Mouse (Mus musculus) adrenal gland, adult (tissue): Measurements from ENCODE around the gene Olfr1278.
"Not testable (repeated sequence)": the region's sequence is repeated elsewhere in the genome, so short reads cannot be mapped to it uniquely, and the experiment has no call there.

Experiments
- DNase-seq, 2 experiments: peaks; one replicate each; pipeline ENCODE4 v3.0.0; 2022 to 2023; ENCODE audit warnings: low spot score in 1 of 2; ENCODE audit not compliant: inconsistent age in 2 of 2

The Olfr1278 gene

DNA sequence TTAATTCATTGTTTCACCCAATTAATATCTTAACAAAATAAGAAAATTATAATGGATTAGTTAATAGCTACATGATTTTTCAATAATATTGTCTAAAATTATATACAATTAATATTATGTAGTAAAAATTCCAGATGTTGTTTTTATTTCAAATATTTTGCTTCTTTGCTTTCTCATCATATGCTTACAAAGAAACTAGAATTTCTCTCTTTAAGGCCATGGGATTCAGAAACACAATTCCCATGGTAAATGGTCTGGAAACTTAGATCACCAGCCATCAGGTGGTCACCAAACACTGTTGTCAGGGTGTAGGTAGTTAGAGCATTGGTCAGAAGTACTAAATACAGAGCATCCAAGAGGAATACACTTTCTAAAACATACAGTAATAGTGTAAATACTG is at the start of gene Olfr1278:
Gene Olfr1278, plus strand, starts transcription at position 301 of the 400 bp plus-strand sequence.
- no peak for DNase-seq

DNA sequence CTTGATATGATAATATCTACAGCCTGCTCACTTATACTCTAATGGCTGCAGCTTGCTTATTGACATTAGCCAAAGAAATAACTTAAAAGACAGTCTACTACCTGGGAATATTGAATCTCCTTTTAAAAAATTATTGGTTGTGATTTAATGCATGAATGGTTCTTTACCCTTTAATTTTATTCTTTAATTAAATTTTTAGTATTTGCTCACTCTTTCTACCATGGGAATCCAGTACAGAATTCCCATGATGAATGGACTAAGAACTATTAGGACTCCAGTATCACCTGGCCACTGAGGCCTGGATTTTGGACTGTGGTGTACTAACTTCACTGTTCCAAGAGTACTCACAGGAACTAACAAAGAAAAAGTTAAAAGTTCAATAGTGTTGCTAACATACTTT is 35.7 kb upstream of the Olfr1278 start, which contains the start of gene Olfr1276:
Gene Olfr1276, plus strand, starts transcription at position 301 of the 400 bp plus-strand sequence.
- DNase-seq: no peak

DNA sequence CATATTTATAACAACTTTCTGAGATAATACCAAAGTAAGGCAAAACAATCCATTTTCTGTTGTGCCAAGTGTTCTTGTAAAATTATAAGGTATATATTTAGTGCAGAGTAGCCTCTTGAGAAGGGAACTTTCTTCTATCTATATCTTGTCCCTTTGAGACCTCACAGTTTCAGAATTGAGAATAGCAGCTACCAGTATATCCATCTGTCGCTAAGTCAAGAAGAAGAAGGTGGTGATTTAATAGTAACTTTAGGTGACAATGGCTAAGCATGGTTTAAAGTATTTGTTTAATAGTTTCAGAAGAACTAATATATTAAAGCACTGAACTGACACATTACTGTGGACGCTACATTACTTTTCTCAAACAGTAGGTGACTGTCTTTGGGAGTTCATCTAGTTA is 15.9 kb upstream of the Olfr1278 start, which contains the start of gene Olfr1277:
Gene Olfr1277, minus strand, starts transcription at position 101 of the 400 bp plus-strand sequence.
- DNase-seq: no peak

DNA sequence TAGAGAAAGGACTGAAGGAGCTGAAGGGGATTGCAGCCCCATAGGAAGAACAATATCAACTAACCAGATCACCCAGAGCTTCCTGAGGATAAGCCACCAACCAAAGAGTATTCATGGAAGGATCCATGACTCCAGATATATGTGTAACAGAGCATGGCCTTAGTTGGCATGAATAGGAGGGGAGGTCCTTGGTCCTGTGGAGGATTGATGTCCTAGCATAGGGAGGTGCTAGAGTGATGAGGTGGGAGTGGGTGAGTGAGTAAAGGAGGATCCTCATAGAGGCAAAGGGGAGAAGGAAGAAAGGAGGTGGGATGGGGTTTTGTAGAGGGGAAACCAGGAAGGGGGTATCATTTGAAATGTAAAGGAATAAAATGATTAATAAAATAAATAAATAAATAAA is 8.6 kb downstream of the Olfr1278 start:
- no peak for DNase-seq

DNA sequence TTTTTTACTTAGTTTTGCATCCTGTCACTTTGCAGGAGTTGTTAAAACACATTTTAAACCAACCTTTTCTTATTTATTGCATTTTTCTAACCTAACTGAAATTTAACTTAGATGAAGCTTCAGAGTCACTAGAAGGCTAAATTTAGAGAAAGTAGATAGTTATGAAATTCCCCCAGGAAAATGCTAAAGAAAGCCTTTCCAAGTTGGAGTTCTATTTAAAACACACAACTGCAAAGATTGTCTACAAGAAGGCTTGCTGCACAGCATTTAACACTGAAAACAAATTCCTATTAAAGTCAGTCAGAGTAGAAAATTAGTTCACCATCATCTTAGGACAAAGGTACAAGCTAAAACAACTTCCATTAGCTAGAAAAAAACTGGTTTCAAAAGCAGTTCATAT is 10.4 kb downstream of the Olfr1278 start, which contains the start of gene Olfr1279:
Gene Olfr1279, plus strand, starts transcription at position 262 of the 400 bp plus-strand sequence.
- no peak for DNase-seq

DNA sequence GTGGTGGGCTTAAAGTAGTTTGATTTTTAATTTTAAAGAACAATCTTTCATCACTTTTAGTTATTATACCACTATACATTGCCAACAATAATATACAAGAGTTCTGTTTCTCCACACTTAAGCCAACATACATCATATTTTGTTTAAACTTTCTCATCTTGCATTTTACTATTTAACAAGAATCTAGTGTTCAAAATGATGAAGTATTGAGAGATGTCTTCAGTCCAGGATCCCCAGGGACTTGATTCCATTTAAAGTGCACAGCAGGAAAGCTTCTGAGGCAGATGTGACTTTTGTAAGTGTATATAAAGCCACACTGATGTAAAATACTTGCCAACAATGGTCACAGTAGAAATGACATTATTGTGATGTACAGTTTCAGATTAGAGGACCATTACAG is 23.8 kb downstream of the Olfr1278 start, which contains the start of gene Olfr1280:
Gene Olfr1280, plus strand, starts transcription at position 301 of the 400 bp plus-strand sequence.
- DNase-seq: no peak

DNA sequence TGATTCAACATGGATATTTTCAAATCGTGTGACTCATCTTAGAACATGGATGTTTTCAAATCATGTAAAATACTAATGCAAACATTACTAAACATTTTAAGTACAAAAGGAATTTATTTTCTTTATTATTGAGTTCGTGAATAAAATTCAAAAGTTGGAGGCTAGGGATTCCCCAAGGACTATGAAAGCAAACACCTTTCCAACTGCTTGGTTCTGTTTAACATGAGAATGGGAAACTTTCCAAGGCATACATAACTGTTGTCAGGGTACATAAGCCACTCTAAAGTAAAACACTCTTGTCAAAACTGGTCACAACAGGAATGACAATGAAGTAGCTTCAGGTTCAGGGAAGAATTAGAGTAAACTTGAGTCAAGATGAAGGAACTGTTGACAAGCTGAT is 36.3 kb downstream of the Olfr1278 start, which contains the start of gene Olfr1281:
Gene Olfr1281, plus strand, starts transcription at position 301 of the 400 bp plus-strand sequence.
- no peak for DNase-seq

DNA sequence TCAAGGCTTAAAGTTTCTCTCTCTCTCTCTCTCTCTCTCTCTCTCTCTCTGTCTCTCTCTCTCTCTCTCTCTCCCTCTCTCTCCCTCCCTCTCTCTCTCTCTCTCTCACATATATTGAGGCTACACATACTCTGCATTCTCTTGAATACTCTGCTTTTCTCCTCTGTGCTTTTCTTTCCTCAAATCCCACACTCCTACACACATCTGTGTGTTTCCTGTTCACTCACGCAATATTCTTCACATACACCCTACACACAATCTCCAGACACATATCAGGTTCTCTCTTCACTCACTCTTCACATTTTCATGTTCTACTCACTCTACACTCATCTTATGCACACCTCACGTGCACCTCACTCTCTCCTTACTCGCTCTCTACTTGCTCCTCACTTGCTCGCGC is 43.8 kb downstream of the Olfr1278 start:
- DNase-seq: not testable (repeated sequence)

DNA sequence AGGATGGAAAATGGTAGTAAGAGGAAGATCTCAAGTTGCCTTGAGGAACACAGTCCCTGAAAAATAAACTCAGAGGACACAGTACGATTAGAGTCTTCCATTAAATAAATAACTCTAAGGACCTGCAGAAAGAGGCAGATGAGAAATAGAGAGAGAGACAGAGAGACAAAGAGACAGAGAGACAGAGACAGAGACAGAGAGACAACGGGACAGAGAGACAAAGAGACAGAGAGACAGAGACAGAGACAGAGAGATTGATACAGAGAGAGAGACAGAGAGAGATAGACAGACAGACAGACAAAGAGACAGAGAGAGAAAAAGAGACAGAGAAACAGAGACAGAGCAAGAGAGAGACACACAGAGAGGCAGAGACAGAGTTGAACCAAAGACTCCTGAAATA is 46.0 kb downstream of the Olfr1278 start, which contains the start of gene Olfr1282:
Gene Olfr1282, minus strand, starts transcription at position 101 of the 400 bp plus-strand sequence.
- DNase-seq: no peak
